Mouse (Mus musculus) heart, adult 9 months (tissue): ENCODE measurements around the gene Col5a1.

Experiments
- DNase-seq, 2 experiments: peaks; one replicate each; pipeline ENCODE4 v3.0.0; 2022; ENCODE audit warnings: low spot score in 2 of 2

Col5a1 gene

GRCm38 (mm10) chr2:27918106-27918505, 31.9 kb downstream of the Col5a1 start:
- peak in 1 of 2 experiments; percentile 36 for DNase-seq

GRCm38 (mm10) chr2:27919309-27919850, 33.2 kb downstream of the Col5a1 start:
- DNase-seq = peak in 1 of 2 experiments; percentile 29

GRCm38 (mm10) chr2:27922053-27922452, 35.8 kb downstream of the Col5a1 start:
- no peak for DNase-seq

- DNase-seq = no peak
These were observed 37.5 kb downstream of the Col5a1 start for GRCm38 (mm10) chr2:27923718-27924117.

- no peak for DNase-seq
These were observed 38.2 kb downstream of the Col5a1 start for GRCm38 (mm10) chr2:27924463-27924862.

- peak; percentile 41 to 61 for DNase-seq
These were observed 40.4 kb downstream of the Col5a1 start for GRCm38 (mm10) chr2:27926478-27927165.

GRCm38 (mm10) chr2:27930471-27931015, 44.3 kb downstream of the Col5a1 start:
- no peak for DNase-seq

GRCm38 (mm10) chr2:27931130-27931529, 44.9 kb downstream of the Col5a1 start:
- no peak for DNase-seq

- DNase-seq = no peak
These were observed 45.7 kb downstream of the Col5a1 start for GRCm38 (mm10) chr2:27931971-27932370.

- DNase-seq = peak in 1 of 2 experiments; percentile 66
These were observed 48.0 kb downstream of the Col5a1 start for GRCm38 (mm10) chr2:27934269-27934668.

GRCm38 (mm10) chr2:27934831-27935230, 48.6 kb downstream of the Col5a1 start:
- DNase-seq = no peak

- no peak for DNase-seq
These were observed 49.2 kb downstream of the Col5a1 start for GRCm38 (mm10) chr2:27935441-27935840.

GRCm38 (mm10) chr2:27936607-27937191, 50.5 kb downstream of the Col5a1 start:
- peak; percentile 77 to 86 for DNase-seq

- DNase-seq = peak; percentile 65 to 67
These were observed 53.2 kb downstream of the Col5a1 start for GRCm38 (mm10) chr2:27939433-27939832.

- DNase-seq = no peak
These were observed 53.9 kb downstream of the Col5a1 start for GRCm38 (mm10) chr2:27940144-27940543.

- no peak for DNase-seq
These were observed 61.0 kb downstream of the Col5a1 start for GRCm38 (mm10) chr2:27947252-27947651.

GRCm38 (mm10) chr2:27947917-27948316, 61.7 kb downstream of the Col5a1 start:
- DNase-seq = no peak

GRCm38 (mm10) chr2:27953866-27954265, 67.6 kb downstream of the Col5a1 start:
- peak; percentile 62 to 66 for DNase-seq

GRCm38 (mm10) chr2:27954924-27955323, 68.7 kb downstream of the Col5a1 start:
- no peak for DNase-seq

- DNase-seq = peak; percentile 35 to 54
These were observed 70.5 kb downstream of the Col5a1 start for GRCm38 (mm10) chr2:27956751-27957150.

- peak; percentile 42 to 57 for DNase-seq
These were observed 71.0 kb downstream of the Col5a1 start for GRCm38 (mm10) chr2:27957184-27957583.

GRCm38 (mm10) chr2:27959275-27959674, 73.0 kb downstream of the Col5a1 start:
- no peak for DNase-seq

- DNase-seq = no peak
These were observed 75.0 kb downstream of the Col5a1 start for GRCm38 (mm10) chr2:27961190-27961589.
